8 mouse cellular contexts compared by ENCODE assay signal in the genomic region with DNA sequence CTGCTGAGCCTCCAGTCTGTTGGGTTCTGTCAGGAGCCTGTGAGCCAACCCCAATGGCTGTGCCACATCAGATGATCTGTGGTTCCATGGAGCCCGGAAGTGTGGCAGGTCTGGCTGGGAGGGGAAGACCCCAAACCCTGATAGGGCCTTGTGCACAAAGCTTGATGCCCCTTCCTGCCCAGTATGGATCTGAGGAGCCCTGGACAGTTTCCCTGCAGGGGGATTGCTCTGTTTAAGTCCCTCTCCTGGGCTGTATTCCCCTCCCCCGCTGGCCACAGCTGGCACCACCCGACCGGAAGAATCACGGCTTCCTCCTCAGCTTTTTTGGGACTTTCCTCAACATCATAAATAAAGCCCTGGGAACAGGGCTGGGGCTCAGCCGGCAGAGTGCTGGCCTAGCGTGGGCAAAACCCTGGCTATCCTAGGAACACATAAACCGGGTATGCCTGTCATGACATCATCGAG. TPM values are rescaled to one million over a fixed set of nuclear protein-coding genes. Genes with fewer than 3 reads are reported as not detected.
DNase-seq lines count a peak whose midpoint lies in the region; ATAC-seq and TF ChIP-seq lines count a peak whose summit lies in the region.

No protein-coding gene starts in this region.

- no peaks in the 10 kb centered on the region; the same call in 1 of the 2 replicates for H3K36me3 ChIP-seq in lung, embryonic 14.5 days (ENCODE audit: insufficient read depth)
- no peaks in the 10 kb centered on the region; the same call in 1 of the 2 replicates for H3K36me3 ChIP-seq in forebrain, embryonic 12.5 days (replicated peaks)
- 0 out of 2 replicates have a peak, but pooled peaks cover 2% of the 10 kb centered on the region for H3K36me3 ChIP-seq in midbrain, embryonic 14.5 days (ENCODE audit: control insufficient read depth, insufficient read depth, low read length)

- H3K27ac ChIP-seq in lung, embryonic 14.5 days (ENCODE audit: low read depth): no peak overlapping the region
- H3K27ac ChIP-seq in forebrain, embryonic 12.5 days: no peak overlapping the region
- H3K27ac ChIP-seq in midbrain, embryonic 14.5 days (replicated peaks; ENCODE audit: low read depth, low read length): no peak overlapping the region

- H3K4me2 ChIP-seq in lung, embryonic 14.5 days: no peak overlapping the region; the same call in 1 of the 2 replicates
- H3K4me2 ChIP-seq in forebrain, embryonic 12.5 days: no peak overlapping the region
- no peak overlapping the region for H3K4me2 ChIP-seq in midbrain, embryonic 14.5 days (ENCODE audit: low read length)

- TF ChIP-seq CTCF in lung, embryonic 14.5 days (IDR thresholded peaks at IDR 0.05; ENCODE audit: low read depth): no peak

- no peaks in the 10 kb centered on the region for H3K4me1 ChIP-seq in lung, embryonic 14.5 days (ENCODE audit: insufficient read depth)
- H3K4me1 ChIP-seq in forebrain, embryonic 12.5 days: peaks cover 18% of the 10 kb centered on the region
- no peaks in the 10 kb centered on the region for H3K4me1 ChIP-seq in midbrain, embryonic 14.5 days (ENCODE audit: control insufficient read depth, insufficient read depth, low read length)

- ATAC-seq in lung, embryonic 14.5 days (ENCODE audit: insufficient read depth): no peak
- ATAC-seq in forebrain, embryonic 12.5 days (ENCODE audit: low FRiP score): no peak
- no peak for ATAC-seq in midbrain, embryonic 14.5 days (ENCODE audit: low FRiP score, low TSS enrichment)

- peak; percentile 16 to 54 for DNase-seq in adrenal gland, postnatal 36 days
- no peak for DNase-seq in adrenal gland, postnatal 25 days
- peak; percentile 37 to 44 for DNase-seq in B cell, adult 2 months
- DNase-seq in heart, postnatal 10 days: peak; percentile 46 to 60
- DNase-seq in lung, embryonic 14.5 days: peak; percentile 39
- no peak for DNase-seq in urinary bladder, adult 2 months (ENCODE audit: low spot score)
- DNase-seq in midbrain, embryonic 14.5 days: no peak

- intact Hi-C loops in heart, postnatal 10 days (cut with DNase I): no loop called here

- H3K4me3 ChIP-seq in lung, embryonic 14.5 days (ENCODE audit: low read depth, low read length): no peak overlapping the region
- H3K4me3 ChIP-seq in forebrain, embryonic 12.5 days (replicated peaks): no peak overlapping the region
- H3K4me3 ChIP-seq in midbrain, embryonic 14.5 days (replicated peaks; ENCODE audit: low read depth, low read length): no peak overlapping the region

- no peak overlapping the region for H3K9ac ChIP-seq in lung, embryonic 14.5 days
- no peak overlapping the region for H3K9ac ChIP-seq in forebrain, embryonic 12.5 days
- H3K9ac ChIP-seq in midbrain, embryonic 14.5 days (replicated peaks; ENCODE audit: low read length): no peak overlapping the region

- H3K9me3 ChIP-seq in lung, embryonic 14.5 days (ENCODE audit: low read depth, low read length): no peaks in the 10 kb centered on the region
- no peaks in the 10 kb centered on the region for H3K9me3 ChIP-seq in forebrain, embryonic 12.5 days
- H3K9me3 ChIP-seq in midbrain, embryonic 14.5 days (ENCODE audit: control insufficient read depth, low read length): no peaks in the 10 kb centered on the region

- 44% methylated on average over 9 of the region's 9 CpGs for WGBS in lung, embryonic 14.5 days
- WGBS in forebrain, embryonic 12.5 days: 66% methylated on average over 9 of the region's 9 CpGs
- WGBS in midbrain, embryonic 14.5 days: 55% methylated on average over 9 of the region's 9 CpGs

- H3K27me3 ChIP-seq in lung, embryonic 14.5 days (ENCODE audit: insufficient read depth, low read length): no peaks in the 10 kb centered on the region
- peaks cover 6% of the 10 kb centered on the region; the same call in 1 of the 2 replicates for H3K27me3 ChIP-seq in forebrain, embryonic 12.5 days
- no peaks in the 10 kb centered on the region for H3K27me3 ChIP-seq in midbrain, embryonic 14.5 days (ENCODE audit: control insufficient read depth, insufficient read depth, low read length)

RNA-seq across cellular contexts. Expression of gene Arrdc2, which starts 6.5 kb away (rescaled TPM):
- total RNA-seq in adrenal gland, postnatal 36 days (2021): 10 to 100 TPM in 1 of 2 experiments, 1 to 10 TPM in 1; 6.9 to 10.5 TPM
- 10.6 and 14.4 TPM in 2 replicates for total RNA-seq in adrenal gland, postnatal 25 days (2021)
- total RNA-seq in heart, postnatal 10 days (2021): 10 to 100 TPM in 1 of 2 experiments, 1 to 10 TPM in 1; 4.7 to 18.5 TPM
- polyA plus RNA-seq in lung, embryonic 14.5 days (2014; fragmentation: Nextera tagmentation; extraction: Ambion mirVana): 4.3 and 4.4 TPM in 2 replicates
- polyA plus RNA-seq in urinary bladder, adult 2 months (2012; rRNA removed): 20.4 and 27.4 TPM in 2 replicates
- 5.6 and 8.2 TPM in 2 replicates for polyA plus RNA-seq in forebrain, embryonic 12.5 days (2016; fragmentation: Nextera tagmentation; extraction: Ambion mirVana)
- polyA plus RNA-seq in midbrain, embryonic 14.5 days (2014; fragmentation: Nextera tagmentation; extraction: Ambion mirVana): 7.1 and 7.5 TPM in 2 replicates

RNA-seq across cellular contexts. Expression of gene Il12rb1, which starts 24.8 kb away (rescaled TPM):
- total RNA-seq in adrenal gland, postnatal 36 days (2021): not detected
- not detected in 2 replicates for total RNA-seq in adrenal gland, postnatal 25 days (2021)
- under 1 TPM in 1 of 2 experiments, not detected in 1; 0.53 TPM for total RNA-seq in heart, postnatal 10 days (2021)
- polyA plus RNA-seq in lung, embryonic 14.5 days (2014; fragmentation: Nextera tagmentation; extraction: Ambion mirVana): 0.17 TPM in 1 of 2 replicates, not detected in the other
- 0.58 and 0.94 TPM in 2 replicates for polyA plus RNA-seq in urinary bladder, adult 2 months (2012; rRNA removed)
- not detected in 2 replicates for polyA plus RNA-seq in forebrain, embryonic 12.5 days (2016; fragmentation: Nextera tagmentation; extraction: Ambion mirVana)
- polyA plus RNA-seq in midbrain, embryonic 14.5 days (2014; fragmentation: Nextera tagmentation; extraction: Ambion mirVana): 0.45 TPM in 1 of 2 replicates, not detected in the other

RNA-seq across cellular contexts. Expression of gene Mast3, which starts 28.2 kb away (rescaled TPM):
- total RNA-seq in adrenal gland, postnatal 36 days (2021): 10 to 100 TPM; 16.8 to 19.0 TPM
- total RNA-seq in adrenal gland, postnatal 25 days (2021): 26.9 and 27.4 TPM in 2 replicates
- 1 to 10 TPM; 7.9 to 9.3 TPM for total RNA-seq in heart, postnatal 10 days (2021)
- 16.1 and 18.0 TPM in 2 replicates for polyA plus RNA-seq in lung, embryonic 14.5 days (2014; fragmentation: Nextera tagmentation; extraction: Ambion mirVana)
- polyA plus RNA-seq in urinary bladder, adult 2 months (2012; rRNA removed): 19.5 and 19.7 TPM in 2 replicates
- 14.5 and 16.8 TPM in 2 replicates for polyA plus RNA-seq in forebrain, embryonic 12.5 days (2016; fragmentation: Nextera tagmentation; extraction: Ambion mirVana)
- 22.7 and 24.3 TPM in 2 replicates for polyA plus RNA-seq in midbrain, embryonic 14.5 days (2014; fragmentation: Nextera tagmentation; extraction: Ambion mirVana)

RNA-seq across cellular contexts. Expression of gene Kcnn1, which starts 30.0 kb away (rescaled TPM):
- 1 to 10 TPM; 2.3 to 4.0 TPM for total RNA-seq in adrenal gland, postnatal 36 days (2021)
- 2.2 and 3.3 TPM in 2 replicates for total RNA-seq in adrenal gland, postnatal 25 days (2021)
- total RNA-seq in heart, postnatal 10 days (2021): 1 to 10 TPM; 3.1 to 3.7 TPM
- 0.54 and 0.72 TPM in 2 replicates for polyA plus RNA-seq in lung, embryonic 14.5 days (2014; fragmentation: Nextera tagmentation; extraction: Ambion mirVana)
- polyA plus RNA-seq in urinary bladder, adult 2 months (2012; rRNA removed): 5.5 and 5.6 TPM in 2 replicates
- 14.4 and 16.3 TPM in 2 replicates for polyA plus RNA-seq in forebrain, embryonic 12.5 days (2016; fragmentation: Nextera tagmentation; extraction: Ambion mirVana)
- 13.3 and 16.0 TPM in 2 replicates for polyA plus RNA-seq in midbrain, embryonic 14.5 days (2014; fragmentation: Nextera tagmentation; extraction: Ambion mirVana)

RNA-seq across cellular contexts. Expression of gene Ccdc124, which starts 40.7 kb away (rescaled TPM):
- 10 to 100 TPM; 54.7 to 57.2 TPM for total RNA-seq in adrenal gland, postnatal 36 days (2021)
- 54.6 and 57.5 TPM in 2 replicates for total RNA-seq in adrenal gland, postnatal 25 days (2021)
- 10 to 100 TPM; 40.9 to 41.1 TPM for total RNA-seq in heart, postnatal 10 days (2021)
- 121 and 125 TPM in 2 replicates for polyA plus RNA-seq in lung, embryonic 14.5 days (2014; fragmentation: Nextera tagmentation; extraction: Ambion mirVana)
- 70.9 and 74.6 TPM in 2 replicates for polyA plus RNA-seq in urinary bladder, adult 2 months (2012; rRNA removed)
- polyA plus RNA-seq in forebrain, embryonic 12.5 days (2016; fragmentation: Nextera tagmentation; extraction: Ambion mirVana): 154 and 159 TPM in 2 replicates
- 149 and 178 TPM in 2 replicates for polyA plus RNA-seq in midbrain, embryonic 14.5 days (2014; fragmentation: Nextera tagmentation; extraction: Ambion mirVana)

Comparison
In these comparisons a context has a peak if more than half of its experiments do, and no peak if none do; other contexts are left out.
1. DNase-seq: peak in adrenal gland, postnatal 36 days (2 of 2), B cell, adult 2 months (2 of 2), heart, postnatal 10 days (2 of 2) and lung, embryonic 14.5 days (single experiment); none in adrenal gland, postnatal 25 days (single experiment), urinary bladder, adult 2 months (single experiment) and midbrain, embryonic 14.5 days (single experiment).